Mouse (Mus musculus): ENCODE results near the gene Cplane1. TPM values are rescaled to one million over a fixed set of nuclear protein-coding genes. Genes with fewer than 3 reads are reported as not detected.
"Not testable (repeated sequence)": the region's sequence is repeated elsewhere in the genome, so short reads cannot be mapped to it uniquely, and the experiment has no call there.

Cplane1 gene
- polyA plus RNA-seq, 1 experiment, result 30.7 TPM

GRCm38 (mm10) chr15:8169266-8169746, 400 bp downstream of the Cplane1 start:
- TF ChIP-seq POLR2A (IDR thresholded peaks at IDR 0.05; ENCODE audit: insufficient read depth, low read length) (no peak), EP300 (IDR thresholded peaks at IDR 0.05; ENCODE audit: insufficient read depth, low read depth, low read length) (no peak), CTCF (IDR thresholded peaks at IDR 0.05; ENCODE audit: low read depth, low read length) (no peak)
- peak overlapping the region; percentile 90 for H3K4me3 ChIP-seq (ENCODE audit: low read depth, low read length)
- H3K9me3 ChIP-seq (replicated peaks; ENCODE audit: control insufficient read depth, insufficient read depth, low read length, poor library complexity, severe bottlenecking), result no peaks in the 10 kb centered on the region
- peak overlapping the region; percentile 83 for H3K9ac ChIP-seq (ENCODE audit: low read depth, poor library complexity, severe bottlenecking)
- no peaks in the 10 kb centered on the region for H3K27me3 ChIP-seq (ENCODE audit: control insufficient read depth, insufficient read depth, low read length, poor library complexity, severe bottlenecking)
- no peaks in the 10 kb centered on the region; the same call in none of the 2 replicates for H3K36me3 ChIP-seq (ENCODE audit: control insufficient read depth, insufficient read depth, low read length, poor library complexity, severe bottlenecking)
- H3K4me1 ChIP-seq (ENCODE audit: control insufficient read depth, insufficient read depth, low read length), result no peaks in the 10 kb centered on the region
- no peak overlapping the region for H3K27ac ChIP-seq (ENCODE audit: insufficient read depth, low read length)

- Histone ChIP-seq H3K4me1 (ENCODE audit: control insufficient read depth, insufficient read depth, low read length) (no peaks in the 10 kb centered on the region), H3K9ac (ENCODE audit: low read depth, poor library complexity, severe bottlenecking) (no peak overlapping the region), H3K36me3 (ENCODE audit: control insufficient read depth, insufficient read depth, low read length, poor library complexity, severe bottlenecking) (peaks cover 5% of the 10 kb centered on the region), H3K9me3 (replicated peaks; ENCODE audit: control insufficient read depth, insufficient read depth, low read length, poor library complexity, severe bottlenecking) (no peaks in the 10 kb centered on the region), H3K27ac (ENCODE audit: insufficient read depth, low read length) (no peak overlapping the region), H3K27me3 (ENCODE audit: control insufficient read depth, insufficient read depth, low read length, poor library complexity, severe bottlenecking) (no peaks in the 10 kb centered on the region), H3K4me3 (ENCODE audit: low read depth, low read length) (no peak overlapping the region)
- TF ChIP-seq EP300 (IDR thresholded peaks at IDR 0.05; ENCODE audit: insufficient read depth, low read depth, low read length) (no peak), CTCF (IDR thresholded peaks at IDR 0.05; ENCODE audit: low read depth, low read length) (no peak), POLR2A (IDR thresholded peaks at IDR 0.05; ENCODE audit: insufficient read depth, low read length) (no peak)
These were observed 20.7 kb downstream of the Cplane1 start for GRCm38 (mm10) chr15:8189563-8189962.

- H3K27me3 ChIP-seq (ENCODE audit: control insufficient read depth, insufficient read depth, low read length, poor library complexity, severe bottlenecking), result no peaks in the 10 kb centered on the region
- no peak for TF ChIP-seq EP300 (IDR thresholded peaks at IDR 0.05; ENCODE audit: insufficient read depth, low read depth, low read length)
- TF ChIP-seq POLR2A (IDR thresholded peaks at IDR 0.05; ENCODE audit: insufficient read depth, low read length), result no peak
- TF ChIP-seq CTCF (IDR thresholded peaks at IDR 0.05; ENCODE audit: low read depth, low read length), result no peak
- H3K36me3 ChIP-seq (ENCODE audit: control insufficient read depth, insufficient read depth, low read length, poor library complexity, severe bottlenecking), result peaks cover 5% of the 10 kb centered on the region
- H3K4me3 ChIP-seq (ENCODE audit: low read depth, low read length), result no peak overlapping the region
- no peaks in the 10 kb centered on the region for H3K4me1 ChIP-seq (ENCODE audit: control insufficient read depth, insufficient read depth, low read length)
- no peaks in the 10 kb centered on the region for H3K9me3 ChIP-seq (replicated peaks; ENCODE audit: control insufficient read depth, insufficient read depth, low read length, poor library complexity, severe bottlenecking)
- no peak overlapping the region for H3K9ac ChIP-seq (ENCODE audit: low read depth, poor library complexity, severe bottlenecking)
- H3K27ac ChIP-seq (ENCODE audit: insufficient read depth, low read length), result no peak overlapping the region
These were observed 21.5 kb downstream of the Cplane1 start for GRCm38 (mm10) chr15:8190435-8190834.

GRCm38 (mm10) chr15:8200317-8200716, 31.4 kb downstream of the Cplane1 start:
- Histone ChIP-seq H3K4me3 (ENCODE audit: low read depth, low read length) (no peak overlapping the region), H3K4me1 (ENCODE audit: control insufficient read depth, insufficient read depth, low read length) (no peaks in the 10 kb centered on the region), H3K9me3 (replicated peaks; ENCODE audit: control insufficient read depth, insufficient read depth, low read length, poor library complexity, severe bottlenecking) (no peaks in the 10 kb centered on the region), H3K27ac (ENCODE audit: insufficient read depth, low read length) (no peak overlapping the region), H3K36me3 (ENCODE audit: control insufficient read depth, insufficient read depth, low read length, poor library complexity, severe bottlenecking) (peaks cover 9% of the 10 kb centered on the region), H3K9ac (ENCODE audit: low read depth, poor library complexity, severe bottlenecking) (no peak overlapping the region), H3K27me3 (ENCODE audit: control insufficient read depth, insufficient read depth, low read length, poor library complexity, severe bottlenecking) (no peaks in the 10 kb centered on the region)
- no peak for TF ChIP-seq EP300 (IDR thresholded peaks at IDR 0.05; ENCODE audit: insufficient read depth, low read depth, low read length)
- TF ChIP-seq POLR2A (IDR thresholded peaks at IDR 0.05; ENCODE audit: insufficient read depth, low read length), result no peak
- TF ChIP-seq CTCF (IDR thresholded peaks at IDR 0.05; ENCODE audit: low read depth, low read length), result no peak

- Histone ChIP-seq H3K9ac (ENCODE audit: low read depth, poor library complexity, severe bottlenecking) (no peak overlapping the region), H3K27ac (ENCODE audit: insufficient read depth, low read length) (no peak overlapping the region), H3K36me3 (ENCODE audit: control insufficient read depth, insufficient read depth, low read length, poor library complexity, severe bottlenecking) (peaks cover 10% of the 10 kb centered on the region), H3K4me1 (ENCODE audit: control insufficient read depth, insufficient read depth, low read length) (no peaks in the 10 kb centered on the region), H3K9me3 (replicated peaks; ENCODE audit: control insufficient read depth, insufficient read depth, low read length, poor library complexity, severe bottlenecking) (no peaks in the 10 kb centered on the region), H3K27me3 (ENCODE audit: control insufficient read depth, insufficient read depth, low read length, poor library complexity, severe bottlenecking) (no peaks in the 10 kb centered on the region), H3K4me3 (ENCODE audit: low read depth, low read length) (no peak overlapping the region)
- TF ChIP-seq EP300 (IDR thresholded peaks at IDR 0.05; ENCODE audit: insufficient read depth, low read depth, low read length) (no peak), CTCF (IDR thresholded peaks at IDR 0.05; ENCODE audit: low read depth, low read length) (no peak), POLR2A (IDR thresholded peaks at IDR 0.05; ENCODE audit: insufficient read depth, low read length) (no peak)
These were observed 39.5 kb downstream of the Cplane1 start for GRCm38 (mm10) chr15:8208362-8208761.

- no peak overlapping the region for H3K9ac ChIP-seq (ENCODE audit: low read depth, poor library complexity, severe bottlenecking)
- H3K36me3 ChIP-seq (ENCODE audit: control insufficient read depth, insufficient read depth, low read length, poor library complexity, severe bottlenecking), result peaks cover 2% of the 10 kb centered on the region; the same call in 1 of the 2 replicates
- TF ChIP-seq EP300 (IDR thresholded peaks at IDR 0.05; ENCODE audit: insufficient read depth, low read depth, low read length) (no peak), CTCF (IDR thresholded peaks at IDR 0.05; ENCODE audit: low read depth, low read length) (no peak), POLR2A (IDR thresholded peaks at IDR 0.05; ENCODE audit: insufficient read depth, low read length) (no peak)
- no peaks in the 10 kb centered on the region for H3K9me3 ChIP-seq (replicated peaks; ENCODE audit: control insufficient read depth, insufficient read depth, low read length, poor library complexity, severe bottlenecking)
- no peak overlapping the region for H3K4me3 ChIP-seq (ENCODE audit: low read depth, low read length)
- H3K4me1 ChIP-seq (ENCODE audit: control insufficient read depth, insufficient read depth, low read length), result no peaks in the 10 kb centered on the region
- no peak overlapping the region for H3K27ac ChIP-seq (ENCODE audit: insufficient read depth, low read length)
- no peaks in the 10 kb centered on the region for H3K27me3 ChIP-seq (ENCODE audit: control insufficient read depth, insufficient read depth, low read length, poor library complexity, severe bottlenecking)
These were observed 45.9 kb downstream of the Cplane1 start for GRCm38 (mm10) chr15:8214811-8215210.

GRCm38 (mm10) chr15:8234167-8234566, 65.3 kb downstream of the Cplane1 start:
- not testable (repeated sequence) for H3K27me3 ChIP-seq (ENCODE audit: control insufficient read depth, insufficient read depth, low read length, poor library complexity, severe bottlenecking); H3K4me3 ChIP-seq (ENCODE audit: low read depth, low read length); H3K4me1 ChIP-seq (ENCODE audit: control insufficient read depth, insufficient read depth, low read length); H3K9ac ChIP-seq (ENCODE audit: low read depth, poor library complexity, severe bottlenecking)
- H3K9me3 ChIP-seq (replicated peaks; ENCODE audit: control insufficient read depth, insufficient read depth, low read length, poor library complexity, severe bottlenecking), result peaks cover 67% of the 10 kb centered on the region
- peak overlapping the region; percentile 51; the same call in 1 of the 2 replicates for H3K27ac ChIP-seq (ENCODE audit: insufficient read depth, low read length)
- H3K36me3 ChIP-seq (ENCODE audit: control insufficient read depth, insufficient read depth, low read length, poor library complexity, severe bottlenecking), result peaks cover 41% of the 10 kb centered on the region
